Mouse (Mus musculus) intestine, embryonic 16.5 days (tissue): ENCODE measurements around the gene Krba1. TPM values are rescaled to one million over a fixed set of nuclear protein-coding genes. Genes with fewer than 3 reads are reported as not detected.

Experiments used
- ATAC-seq: fragments of 200-750 bp; cut with Nextera tagmentation; 2 replicates; pipeline ENCODE4 v1.8.0; 2017; ENCODE audit warnings: moderate TSS enrichment, moderate library complexity
- H3K27ac ChIP-seq: fragments of 300-500 bp; sonication (generic); 2 replicates; pipeline ENCODE4 v1.5.1; 2014; ENCODE audit warnings: mild to moderate bottlenecking, low read length
- H3K27me3 ChIP-seq: fragments of 300-500 bp; sonication (generic); replicated peaks from 2 replicates; pipeline ENCODE4 v1.6.1; 2014; ENCODE audit warnings: low read length, control low read depth, mixed read lengths; ENCODE audit not compliant: control insufficient read depth, insufficient read depth
- H3K36me3 ChIP-seq: fragments of 300-500 bp; sonication (generic); 2 replicates; pipeline ENCODE4 v1.6.1; 2014; ENCODE audit warnings: low read length, control low read depth; ENCODE audit not compliant: control insufficient read depth, insufficient read depth
- H3K4me1 ChIP-seq: fragments of 300-500 bp; sonication (generic); 2 replicates; pipeline ENCODE4 v1.6.1; 2014; ENCODE audit warnings: low read length, control low read depth, mixed read lengths; ENCODE audit not compliant: control insufficient read depth, insufficient read depth
- H3K4me2 ChIP-seq: fragments of 300-500 bp; sonication (generic); 2 replicates; pipeline ENCODE4 v1.6.1; 2014; ENCODE audit warnings: low read depth, low read length, control low read depth
- H3K4me3 ChIP-seq: fragments of 300-500 bp; sonication (generic); 2 replicates; pipeline ENCODE4 v1.5.1; 2014; ENCODE audit warnings: mild to moderate bottlenecking, low read length
- H3K9ac ChIP-seq: fragments of 300-500 bp; sonication (generic); 2 replicates; pipeline ENCODE4 v1.6.1; 2014; ENCODE audit warnings: low read depth, low read length
- H3K9me3 ChIP-seq: fragments of 300-500 bp; sonication (generic); 2 replicates; pipeline ENCODE4 v1.6.1; 2016; ENCODE audit warnings: low read length, control low read depth; ENCODE audit not compliant: control insufficient read depth
- WGBS: fragments of 180-500 bp; shearing (Covaris S2); extraction: QIAGEN DNeasy Blood & Tissue Kit; methylation state at CpG from one replicate; pipeline ENCODE4 v1.1.7; 2014; 5-methylcytosine and 5-hydroxymethylcytosine counted together
- polyA plus RNA-seq: library from polyadenylated mRNA; unstranded; fragments of >200 nt; fragmentation: Nextera tagmentation; extraction: Ambion mirVana; gene quantifications from 2 replicates; pipeline ENCODE4 v1.2.1, GENCODE M21; 2015

The Krba1 gene
- polyA plus RNA-seq, 1 experiment from 2014 or later = 16.0 TPM

- WGBS = 45% methylated on average over 5 of the region's 5 CpGs
- H3K27me3 ChIP-seq = no peaks in the 10 kb centered on the region
Observed at GRCm38 (mm10) chr6:48435111-48435510, 39.7 kb downstream of the Krba1 start.

GRCm38 (mm10) chr6:48435706-48436349 is 40.4 kb downstream of the Krba1 start:
- Histone ChIP-seq H3K27ac (no peak overlapping the region), H3K9me3 (no peaks in the 10 kb centered on the region; the same call in 1 of the 2 replicates), H3K27me3 (no peaks in the 10 kb centered on the region), H3K36me3 (peaks cover 28% of the 10 kb centered on the region), H3K4me1 (peaks cover 24% of the 10 kb centered on the region), H3K9ac (no peak overlapping the region), H3K4me2 (no peak overlapping the region), H3K4me3 (no peak overlapping the region)
- no peak for ATAC-seq
- 64% methylated on average over 5 of the region's 5 CpGs for whole genome bisulfite sequencing

More at GRCm38 (mm10) chr6:48435111-48435510, 39.7 kb downstream of the Krba1 start:
- H3K9me3 ChIP-seq = no peaks in the 10 kb centered on the region; the same call in 1 of the 2 replicates
- no peak overlapping the region for H3K27ac ChIP-seq
- ATAC-seq = no peak
- H3K9ac ChIP-seq = no peak overlapping the region
- peaks cover 20% of the 10 kb centered on the region for H3K4me1 ChIP-seq
- no peak overlapping the region for H3K4me3 ChIP-seq
- peaks cover 27% of the 10 kb centered on the region for H3K36me3 ChIP-seq
- H3K4me2 ChIP-seq = no peak overlapping the region

- no peak for ATAC-seq
- H3K36me3 ChIP-seq = peaks cover 46% of the 10 kb centered on the region
Observed at GRCm38 (mm10) chr6:48437679-48438376, 42.4 kb downstream of the Krba1 start.

GRCm38 (mm10) chr6:48438475-48439125 is 43.2 kb downstream of the Krba1 start:
- H3K4me2 ChIP-seq = no peak overlapping the region
- H3K4me3 ChIP-seq = no peak overlapping the region
- 60% methylated on average over 55 of the region's 55 CpGs for WGBS
- no peak overlapping the region for H3K27ac ChIP-seq
- H3K9me3 ChIP-seq = no peaks in the 10 kb centered on the region; the same call in 1 of the 2 replicates
- H3K9ac ChIP-seq = no peak overlapping the region
- peaks cover 23% of the 10 kb centered on the region for H3K4me1 ChIP-seq
- H3K36me3 ChIP-seq = peaks cover 46% of the 10 kb centered on the region
- ATAC-seq = no peak
- H3K27me3 ChIP-seq = no peaks in the 10 kb centered on the region

More at GRCm38 (mm10) chr6:48437679-48438376, 42.4 kb downstream of the Krba1 start:
- no peak overlapping the region for H3K4me2 ChIP-seq
- H3K4me1 ChIP-seq = peaks cover 25% of the 10 kb centered on the region
- H3K9ac ChIP-seq = no peak overlapping the region; the same call in 1 of the 2 replicates
- H3K4me3 ChIP-seq = no peak overlapping the region
- H3K27ac ChIP-seq = no peak overlapping the region
- WGBS = 76% methylated on average over 35 of the region's 35 CpGs
- no peaks in the 10 kb centered on the region for H3K27me3 ChIP-seq
- H3K9me3 ChIP-seq = no peaks in the 10 kb centered on the region; the same call in 1 of the 2 replicates

DNA sequence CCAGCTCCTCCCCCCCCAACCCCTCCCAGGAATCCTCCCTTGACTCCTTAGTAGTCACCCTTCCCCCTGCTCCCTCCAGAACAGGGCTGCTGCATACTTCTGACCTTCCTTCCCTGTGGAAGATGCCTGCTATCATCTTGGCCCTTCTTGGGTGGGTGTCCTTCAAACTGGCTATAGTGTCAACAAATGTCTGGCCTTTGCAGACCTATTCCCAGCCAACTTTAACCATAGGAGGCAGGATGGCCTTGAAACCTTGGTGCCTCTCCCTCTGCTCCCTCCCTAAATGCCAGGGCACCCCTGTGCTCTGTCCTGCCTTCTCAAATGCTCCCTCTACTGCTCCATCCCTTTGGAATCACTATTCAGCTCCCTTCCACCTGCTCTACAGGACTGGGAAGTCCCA is 44.3 kb downstream of the Krba1 start:
- H3K9ac ChIP-seq = no peak overlapping the region
- ATAC-seq = no peak
- no peak overlapping the region for H3K27ac ChIP-seq

DNA sequence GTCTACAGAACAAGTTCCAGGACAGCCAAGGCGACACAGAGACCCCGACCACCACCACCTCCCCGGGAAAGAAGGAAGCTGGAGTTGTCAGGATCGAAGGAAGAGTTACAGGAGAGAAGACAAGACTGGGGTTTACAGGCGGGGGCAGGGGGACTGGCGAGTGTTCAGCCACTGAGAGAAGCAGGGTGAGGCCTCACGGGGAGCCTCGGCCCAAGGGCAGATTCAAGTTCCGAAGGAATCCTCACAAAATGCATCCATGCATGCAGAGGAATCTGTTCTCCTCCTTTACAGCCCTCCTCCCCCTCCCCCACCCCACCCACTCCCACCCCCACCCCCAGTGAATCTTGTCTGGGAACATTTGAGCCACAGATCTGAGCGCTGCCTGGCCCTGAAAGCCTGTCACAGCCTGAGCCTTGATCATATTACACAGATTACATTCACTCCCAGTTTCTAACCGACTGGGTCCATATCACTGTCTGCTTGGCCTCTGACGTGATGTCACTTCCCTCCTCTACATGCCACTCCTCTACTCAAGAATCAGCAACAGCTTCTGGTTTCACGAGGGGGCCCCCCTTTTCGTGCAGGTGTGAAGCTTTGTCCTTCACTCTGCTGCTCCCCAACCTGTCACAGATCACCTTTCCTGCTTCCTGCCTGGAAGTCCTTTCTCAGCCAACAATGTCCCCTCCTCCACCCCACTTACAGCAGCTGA is 45.1 kb downstream of the Krba1 start:
- no peaks in the 10 kb centered on the region; the same call in 1 of the 2 replicates for H3K9me3 ChIP-seq
- no peak overlapping the region for H3K27ac ChIP-seq
- peaks cover 46% of the 10 kb centered on the region for H3K36me3 ChIP-seq
- ATAC-seq = no peak
- H3K9ac ChIP-seq = no peak overlapping the region
- 49% methylated on average over 14 of the region's 14 CpGs for whole genome bisulfite sequencing
- no peaks in the 10 kb centered on the region for H3K27me3 ChIP-seq
- no peak overlapping the region for H3K4me2 ChIP-seq
- no peak overlapping the region for H3K4me3 ChIP-seq
- H3K4me1 ChIP-seq = peaks cover 21% of the 10 kb centered on the region

More for the DNA sequence above, 44.3 kb downstream of the Krba1 start:
- Histone ChIP-seq H3K27me3 (no peaks in the 10 kb centered on the region), H3K4me3 (no peak overlapping the region), H3K4me1 (peaks cover 22% of the 10 kb centered on the region), H3K4me2 (no peak overlapping the region), H3K36me3 (peaks cover 46% of the 10 kb centered on the region), H3K9me3 (no peaks in the 10 kb centered on the region; the same call in 1 of the 2 replicates)

GRCm38 (mm10) chr6:48443592-48444309 is 48.4 kb downstream of the Krba1 start:
- H3K4me2 ChIP-seq = peak overlapping the region; percentile 78
- no peaks in the 10 kb centered on the region; the same call in 1 of the 2 replicates for H3K9me3 ChIP-seq
- H3K27me3 ChIP-seq = no peaks in the 10 kb centered on the region
- 5% methylated on average over 19 of the region's 19 CpGs for WGBS
- H3K27ac ChIP-seq = peak overlapping the region; percentile 72
- H3K9ac ChIP-seq = peak overlapping the region; percentile 96
- peak; percentile 90 for ATAC-seq
- peak overlapping the region; percentile 91 for H3K4me3 ChIP-seq
- peaks cover 26% of the 10 kb centered on the region for H3K36me3 ChIP-seq
- peaks cover 18% of the 10 kb centered on the region for H3K4me1 ChIP-seq

DNA sequence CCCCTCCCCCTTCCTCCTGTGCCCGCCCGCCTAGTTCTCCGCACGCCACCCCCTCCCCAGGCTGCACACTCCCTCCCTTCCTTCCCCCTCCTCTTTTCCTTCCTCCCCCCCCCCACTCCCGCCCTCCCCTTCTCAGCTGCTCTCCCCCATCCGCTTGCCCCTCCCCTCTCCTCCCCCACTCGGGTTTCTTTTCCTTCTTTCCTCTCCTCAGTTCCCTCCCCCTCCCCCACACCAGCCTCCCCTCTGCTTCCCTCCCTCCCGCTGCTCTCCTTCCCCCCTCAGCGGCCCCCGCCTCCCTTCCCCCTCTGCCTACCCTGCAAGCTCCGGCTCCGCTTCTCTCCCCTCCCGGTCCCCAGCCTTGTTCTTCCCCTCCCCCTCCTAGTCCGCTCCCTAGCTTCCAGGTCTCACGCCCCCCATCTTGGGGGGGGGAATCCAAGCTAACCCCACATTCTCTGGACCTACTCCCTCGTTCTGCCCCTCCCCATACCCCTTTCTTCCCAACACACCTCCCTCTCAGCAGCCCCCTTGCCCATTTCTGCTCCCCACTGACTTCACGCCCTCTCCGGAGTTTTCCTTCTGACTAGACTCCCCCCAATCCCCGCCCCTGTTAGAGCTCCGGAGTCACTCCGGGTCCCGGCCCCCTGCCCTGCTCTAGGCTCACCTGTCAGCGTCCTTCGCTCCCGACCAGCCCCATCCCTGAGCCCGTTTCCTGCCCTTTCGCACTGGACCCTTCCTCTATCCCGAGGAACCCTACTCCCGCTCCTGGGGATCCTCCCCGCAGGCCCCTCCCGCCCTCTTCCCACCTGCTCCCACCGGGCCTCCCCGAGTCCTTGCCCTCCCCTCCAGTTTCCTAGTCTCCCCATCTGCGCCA is 49.2 kb downstream of the Krba1 start:
- Histone ChIP-seq H3K27me3 (no peaks in the 10 kb centered on the region), H3K4me3 (peak overlapping the region; percentile 91), H3K9me3 (no peaks in the 10 kb centered on the region), H3K9ac (peak overlapping the region; percentile 96), H3K27ac (peak overlapping the region; percentile 96), H3K4me2 (peak overlapping the region; percentile 78), H3K36me3 (peaks cover 19% of the 10 kb centered on the region), H3K4me1 (peaks cover 18% of the 10 kb centered on the region)
- 2% methylated on average over 32 of the region's 34 CpGs for WGBS
- ATAC-seq = peak; percentile 74
